Mouse (Mus musculus): Measurements from ENCODE around the gene Ccdc18. TPM values are rescaled to one million over a fixed set of nuclear protein-coding genes. Genes with fewer than 3 reads are reported as not detected.
"Not testable (repeated sequence)": the region's sequence is repeated elsewhere in the genome, so short reads cannot be mapped to it uniquely, and the experiment has no call there.

Ccdc18 gene
- total RNA-seq, 1 experiment, result 9.8 TPM

DNA sequence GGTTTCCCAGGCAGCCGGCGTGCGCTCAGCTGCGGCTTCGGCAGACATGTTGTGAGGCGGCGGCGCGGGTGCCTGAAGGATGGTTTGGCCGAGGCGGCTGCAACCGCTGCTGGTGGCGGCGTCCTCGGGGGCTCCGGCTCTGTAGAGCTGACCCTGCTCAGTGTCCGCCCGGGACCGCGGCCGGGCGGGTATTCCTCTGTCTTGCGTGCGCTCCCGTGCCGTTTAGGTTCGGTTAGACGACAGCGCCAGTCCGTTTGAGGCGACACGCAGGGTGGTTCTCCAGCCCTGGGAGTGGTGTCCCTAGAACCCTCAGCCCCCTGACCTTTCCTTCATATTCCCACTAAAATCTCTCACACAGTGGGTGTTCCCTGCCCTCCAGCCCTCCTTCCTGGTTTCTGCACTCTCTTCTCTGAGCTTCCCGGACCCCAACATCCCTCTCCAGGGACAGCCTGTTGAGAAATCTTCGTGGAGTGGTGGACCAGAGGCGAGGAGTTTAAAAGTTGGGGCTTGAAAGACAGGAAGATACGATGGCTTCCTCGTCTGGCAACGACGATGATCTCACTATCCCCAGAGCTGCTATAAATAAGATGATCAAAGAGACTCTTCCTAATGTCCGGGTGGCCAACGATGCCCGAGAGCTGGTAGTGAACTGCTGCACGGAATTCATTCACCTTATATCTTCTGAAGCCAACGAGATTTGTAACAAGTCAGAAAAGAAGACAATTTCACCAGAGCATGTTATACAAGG is 136.6 kb downstream of the Ccdc18 start:
- TF ChIP-seq ZNF384 (IDR thresholded peaks at IDR 0.05; ENCODE audit: low read depth, low read length), result no peak
- no peak for TF ChIP-seq MAFK (IDR thresholded peaks at IDR 0.05; ENCODE audit: insufficient read depth, low read depth, low read length)
- TF ChIP-seq HCFC1 (IDR thresholded peaks at IDR 0.05; ENCODE audit: borderline replicate concordance, insufficient read depth, low read length), result no peak
- no peak for TF ChIP-seq ZC3H11A (IDR thresholded peaks at IDR 0.05; ENCODE audit: borderline replicate concordance, low read depth, low read length)
- TF ChIP-seq CHD2 (IDR thresholded peaks at IDR 0.05; ENCODE audit: low read depth, low read length), result no peak
- no peaks in the 10 kb centered on the region for H3K9me3 ChIP-seq (ENCODE audit: control insufficient read depth, insufficient read depth, low read depth, low read length)
- peak overlapping the region; percentile 82 to 100 for H3K4me3 ChIP-seq (ENCODE audit: insufficient read depth in 1 of 2, low read depth in 1 of 2, low read length in 2 of 2, poor library complexity in 1 of 2, severe bottlenecking in 1 of 2)
- H3K27ac ChIP-seq (ENCODE audit: insufficient read depth, low read depth, low read length, poor library complexity, severe bottlenecking), result peak overlapping the region; percentile 1; the same call in 1 of the 2 replicates
- no peak for DNase-seq (ENCODE audit: low read depth, low spot score)
- H3K9ac ChIP-seq (ENCODE audit: insufficient read depth, low read depth, low read length, poor library complexity, severe bottlenecking), result peak overlapping the region; percentile 93
- in situ Hi-C loops (cut with MboI; ENCODE audit: low sequenced_read_pairs in 2 of 2, unreplicated experiment in 2 of 2), result no loop called here
- H3K4me1 ChIP-seq (ENCODE audit: control insufficient read depth in 2 of 2, insufficient read depth in 2 of 2, low read length in 2 of 2, poor library complexity in 1 of 2), result 0 out of 4 replicates have a peak, but pooled peaks cover 0 to 2% of the 10 kb centered on the region in 2 experiments
- no peaks in the 10 kb centered on the region; the same call in 1 of the 2 replicates for H3K36me3 ChIP-seq (ENCODE audit: control insufficient read depth, insufficient read depth, low read length, poor library complexity, severe bottlenecking)

DNA sequence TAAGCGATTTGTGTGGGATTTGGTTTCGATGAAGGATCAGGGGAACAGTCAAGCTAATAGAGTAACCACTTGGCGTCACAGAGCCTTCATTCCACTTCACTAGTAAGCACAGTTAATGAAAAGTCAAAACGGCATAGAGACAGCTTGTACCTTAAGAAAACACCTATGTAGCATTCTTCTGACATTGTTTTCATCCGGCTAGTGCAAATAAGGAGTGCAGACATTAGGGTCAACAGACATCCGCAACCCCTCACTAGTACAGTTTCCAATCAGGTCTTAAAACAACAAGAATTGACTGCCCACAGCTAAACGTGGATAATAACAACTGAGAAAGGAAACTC is 137.1 kb downstream of the Ccdc18 start:
- DNase-seq (ENCODE audit: low read depth, low spot score), result no peak
- no peaks in the 10 kb centered on the region; the same call in 1 of the 2 replicates for H3K36me3 ChIP-seq (ENCODE audit: control insufficient read depth, insufficient read depth, low read length, poor library complexity, severe bottlenecking)
- in situ Hi-C loops (cut with MboI; ENCODE audit: low sequenced_read_pairs in 2 of 2, unreplicated experiment in 2 of 2), result no loop called here
- no peak overlapping the region for H3K27ac ChIP-seq (ENCODE audit: insufficient read depth, low read depth, low read length, poor library complexity, severe bottlenecking)
- peak overlapping the region; percentile 82 to 100 for H3K4me3 ChIP-seq (ENCODE audit: insufficient read depth in 1 of 2, low read depth in 1 of 2, low read length in 2 of 2, poor library complexity in 1 of 2, severe bottlenecking in 1 of 2)
- TF ChIP-seq CHD2 (IDR thresholded peaks at IDR 0.05; ENCODE audit: low read depth, low read length), result no peak
- TF ChIP-seq MAFK (IDR thresholded peaks at IDR 0.05; ENCODE audit: insufficient read depth, low read depth, low read length), result no peak
- TF ChIP-seq ZC3H11A (IDR thresholded peaks at IDR 0.05; ENCODE audit: borderline replicate concordance, low read depth, low read length), result no peak
- TF ChIP-seq ZNF384 (IDR thresholded peaks at IDR 0.05; ENCODE audit: low read depth, low read length), result no peak
- TF ChIP-seq HCFC1 (IDR thresholded peaks at IDR 0.05; ENCODE audit: borderline replicate concordance, insufficient read depth, low read length), result no peak
- peak overlapping the region; percentile 93 for H3K9ac ChIP-seq (ENCODE audit: insufficient read depth, low read depth, low read length, poor library complexity, severe bottlenecking)
- H3K4me1 ChIP-seq (ENCODE audit: control insufficient read depth in 2 of 2, insufficient read depth in 2 of 2, low read length in 2 of 2, poor library complexity in 1 of 2), result 0 out of 4 replicates have a peak, but pooled peaks cover 0 to 2% of the 10 kb centered on the region in 2 experiments
- no peaks in the 10 kb centered on the region for H3K9me3 ChIP-seq (ENCODE audit: control insufficient read depth, insufficient read depth, low read depth, low read length)

DNA sequence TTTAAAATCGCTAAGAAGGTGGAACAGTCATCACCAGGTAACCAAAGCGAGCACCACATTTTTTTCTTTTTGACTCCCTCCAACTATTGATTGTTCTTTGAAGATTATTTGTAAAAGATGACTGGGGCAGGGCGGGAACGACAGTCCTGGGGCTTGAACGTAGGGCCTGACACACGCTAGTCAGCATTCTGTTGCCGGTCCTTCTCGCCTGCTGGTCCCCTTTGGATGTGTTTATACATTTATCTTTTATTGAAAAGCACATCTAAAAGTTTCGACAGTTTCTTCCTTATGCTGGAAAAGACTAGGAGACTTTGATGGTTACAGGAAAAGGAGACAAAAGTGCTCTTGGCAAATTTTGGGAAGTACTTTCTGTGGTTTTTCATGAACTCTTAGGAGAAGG is 137.7 kb downstream of the Ccdc18 start:
- H3K9ac ChIP-seq (ENCODE audit: insufficient read depth, low read depth, low read length, poor library complexity, severe bottlenecking), result peak overlapping the region; percentile 25; the same call in 1 of the 2 replicates
- in situ Hi-C loops (cut with MboI; ENCODE audit: low sequenced_read_pairs in 2 of 2, unreplicated experiment in 2 of 2), result no loop called here
- no peaks in the 10 kb centered on the region; the same call in 1 of the 2 replicates for H3K36me3 ChIP-seq (ENCODE audit: control insufficient read depth, insufficient read depth, low read length, poor library complexity, severe bottlenecking)
- H3K27ac ChIP-seq (ENCODE audit: insufficient read depth, low read depth, low read length, poor library complexity, severe bottlenecking), result no peak overlapping the region
- H3K9me3 ChIP-seq (ENCODE audit: control insufficient read depth, insufficient read depth, low read depth, low read length), result no peaks in the 10 kb centered on the region
- H3K4me3 ChIP-seq (ENCODE audit: insufficient read depth in 1 of 2, low read depth in 1 of 2, low read length in 2 of 2, poor library complexity in 1 of 2, severe bottlenecking in 1 of 2), result peak overlapping the region; percentile 82 to 100; a peak in 2 of 4 replicates
- DNase-seq (ENCODE audit: low read depth, low spot score), result no peak
- no peak for TF ChIP-seq ZC3H11A (IDR thresholded peaks at IDR 0.05; ENCODE audit: borderline replicate concordance, low read depth, low read length)
- no peak for TF ChIP-seq HCFC1 (IDR thresholded peaks at IDR 0.05; ENCODE audit: borderline replicate concordance, insufficient read depth, low read length)
- no peak for TF ChIP-seq MAFK (IDR thresholded peaks at IDR 0.05; ENCODE audit: insufficient read depth, low read depth, low read length)
- TF ChIP-seq CHD2 (IDR thresholded peaks at IDR 0.05; ENCODE audit: low read depth, low read length), result no peak
- TF ChIP-seq ZNF384 (IDR thresholded peaks at IDR 0.05; ENCODE audit: low read depth, low read length), result no peak
- 0 out of 4 replicates have a peak, but pooled peaks cover 0 to 2% of the 10 kb centered on the region in 2 experiments for H3K4me1 ChIP-seq (ENCODE audit: control insufficient read depth in 2 of 2, insufficient read depth in 2 of 2, low read length in 2 of 2, poor library complexity in 1 of 2)

DNA sequence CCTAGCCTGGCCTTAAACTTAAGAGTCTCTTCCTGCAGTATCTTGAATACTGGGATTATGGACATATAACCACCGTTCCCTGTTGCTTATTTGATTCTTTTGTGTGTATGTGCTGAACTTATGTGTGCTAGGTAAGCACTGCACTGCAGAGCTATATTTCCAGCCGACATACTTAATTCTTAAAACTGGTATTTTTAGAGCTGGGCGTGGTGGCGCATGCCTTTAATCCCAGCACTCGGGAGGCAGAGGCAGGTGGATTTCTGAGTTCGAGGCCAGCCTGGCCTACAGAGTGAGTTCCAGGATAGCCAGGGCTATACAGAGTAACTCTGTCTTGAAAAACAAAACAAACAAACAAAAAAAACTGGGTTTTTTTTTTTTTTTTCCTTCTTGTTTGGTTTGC is 138.7 kb downstream of the Ccdc18 start:
- H3K4me1 ChIP-seq (ENCODE audit: control insufficient read depth in 2 of 2, insufficient read depth in 2 of 2, low read length in 2 of 2, poor library complexity in 1 of 2); H3K36me3 ChIP-seq (ENCODE audit: control insufficient read depth, insufficient read depth, low read length, poor library complexity, severe bottlenecking); H3K27ac ChIP-seq (ENCODE audit: insufficient read depth, low read depth, low read length, poor library complexity, severe bottlenecking); in situ Hi-C loops (cut with MboI; ENCODE audit: low sequenced_read_pairs in 2 of 2, unreplicated experiment in 2 of 2); H3K4me3 ChIP-seq (ENCODE audit: insufficient read depth in 1 of 2, low read depth in 1 of 2, low read length in 2 of 2, poor library complexity in 1 of 2, severe bottlenecking in 1 of 2); H3K9me3 ChIP-seq (ENCODE audit: control insufficient read depth, insufficient read depth, low read depth, low read length); DNase-seq (ENCODE audit: low read depth, low spot score); H3K9ac ChIP-seq (ENCODE audit: insufficient read depth, low read depth, low read length, poor library complexity, severe bottlenecking): not testable (repeated sequence)

Other genes with a start within 250 kb of the Ccdc18 start
- gene Rpl5, start 232.4 kb upstream of the Ccdc18 start, total RNA-seq (2012; rRNA removed), result 752 and 756 TPM in 2 replicates
- gene Fam69a, start 145.8 kb upstream of the Ccdc18 start, total RNA-seq (2012; rRNA removed), result 7.5 and 7.6 TPM in 2 replicates
- 236 and 242 TPM in 2 replicates for gene Mtf2, start 67.2 kb upstream of the Ccdc18 start, total RNA-seq (2012; rRNA removed)
- 78.3 and 95.5 TPM in 2 replicates for gene Tmed5, start 255 bp upstream of the Ccdc18 start, total RNA-seq (2012; rRNA removed)
- gene Dr1, start 136.0 kb downstream of the Ccdc18 start, total RNA-seq (2012; rRNA removed), result 14.5 and 22.8 TPM in 2 replicates
- 17.8 and 21.8 TPM in 2 replicates for gene Pigg, start 179.7 kb downstream of the Ccdc18 start, total RNA-seq (2012; rRNA removed)
- gene Gm42517, start 235.0 kb downstream of the Ccdc18 start, total RNA-seq (2012; rRNA removed), result 0.16 and 0.45 TPM in 2 replicates